Mouse (Mus musculus) kidney, adult 2 months (tissue): ENCODE results near the gene Nr6a1.

Experiments used
- CTCF ChIP-seq: fragments of 200-500 bp; conservative IDR thresholded peaks from 2 replicates; pipeline ENCODE4 v1.5.1; 2011; ENCODE audit warnings: low read depth, mild to moderate bottlenecking, control low read depth, low read length, moderate library complexity, mixed read lengths; ENCODE audit not compliant: insufficient read depth, insufficient read length
- POLR2A ChIP-seq: fragments of 200-500 bp; IDR thresholded peaks from one replicate; pipeline ENCODE4 v1.6.1; 2011; ENCODE audit warnings: low read depth, low read length, control low read depth

GRCm38 (mm10) chr2:38943977-38944376 is 16.5 kb upstream of the Nr6a1 start:
- TF ChIP-seq POLR2A = no peak
- TF ChIP-seq CTCF = no peak
